Mouse (Mus musculus): ENCODE data around the gene Acad11. TPM values are rescaled to one million over a fixed set of nuclear protein-coding genes. Genes with fewer than 3 reads are reported as not detected.

The Acad11 gene
- polyA plus RNA-seq (2015; fragmentation: Illumina TruSeq; extraction: RNeasy Lipid Tissue Mini Kit (QIAGEN cat#74804); ENCODE audit: low read depth, low replicate concordance): 19.3 TPM

DNA sequence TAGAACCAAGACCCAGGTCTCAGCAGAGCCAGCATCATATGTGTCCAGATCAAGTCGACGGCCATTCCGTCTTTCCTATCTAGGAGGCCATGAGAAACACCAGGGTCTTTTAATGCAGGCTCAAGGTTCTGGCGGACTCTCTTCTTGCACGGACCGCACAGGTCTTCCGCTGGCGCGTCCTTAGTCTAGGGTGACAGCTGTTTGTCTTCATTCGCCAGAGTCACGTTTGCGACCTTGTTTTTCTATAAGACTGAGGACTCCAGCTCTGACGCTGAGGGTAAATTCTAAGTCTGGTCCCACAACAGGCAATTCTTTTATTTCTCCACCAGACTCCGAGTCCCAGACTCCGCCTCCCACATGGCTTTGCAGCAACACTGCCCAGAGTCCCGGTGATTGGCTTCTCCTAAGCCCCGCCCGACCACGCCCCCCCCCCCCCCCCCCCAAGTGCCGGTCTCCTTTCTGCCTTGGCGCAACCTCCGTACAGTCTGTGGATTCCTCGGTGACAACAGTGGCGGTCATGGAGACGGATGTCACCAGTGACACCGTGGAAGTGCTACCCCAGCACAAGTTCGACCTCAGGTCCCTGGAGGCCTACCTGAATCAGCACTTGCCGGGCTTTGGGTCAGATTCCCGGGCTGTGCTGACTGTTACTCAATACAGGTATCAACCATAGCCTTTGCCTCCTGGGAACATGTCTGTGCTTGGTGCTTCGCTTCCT lies at the start of gene Acad11:
TSS of gene Acad11 (plus strand) at position 134 of the 718 bp plus-strand sequence.

DNA sequence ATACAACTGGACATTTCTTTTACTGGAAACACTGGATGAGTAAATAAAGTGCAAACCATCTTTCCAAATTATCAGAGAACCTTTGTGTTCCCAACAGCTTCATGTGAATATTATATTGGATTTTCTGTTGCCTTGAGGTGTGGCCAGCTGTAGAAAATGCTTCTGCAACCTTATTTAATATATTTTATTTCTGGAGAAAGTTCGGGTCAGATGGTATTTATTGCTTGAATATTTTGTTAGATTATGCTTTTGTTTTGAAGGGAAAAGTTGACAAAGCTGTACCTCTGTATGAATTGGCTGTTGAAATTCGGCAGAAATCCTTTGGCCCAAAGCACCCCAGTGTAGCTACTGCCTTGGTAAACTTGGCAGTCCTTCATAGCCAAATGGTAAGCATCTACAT lies 22.8 kb upstream of the Acad11 start, which contains the start of gene Gm28305:
TSS of gene Gm28305 (plus strand) at position 301 of the 400 bp plus-strand sequence.

DNA sequence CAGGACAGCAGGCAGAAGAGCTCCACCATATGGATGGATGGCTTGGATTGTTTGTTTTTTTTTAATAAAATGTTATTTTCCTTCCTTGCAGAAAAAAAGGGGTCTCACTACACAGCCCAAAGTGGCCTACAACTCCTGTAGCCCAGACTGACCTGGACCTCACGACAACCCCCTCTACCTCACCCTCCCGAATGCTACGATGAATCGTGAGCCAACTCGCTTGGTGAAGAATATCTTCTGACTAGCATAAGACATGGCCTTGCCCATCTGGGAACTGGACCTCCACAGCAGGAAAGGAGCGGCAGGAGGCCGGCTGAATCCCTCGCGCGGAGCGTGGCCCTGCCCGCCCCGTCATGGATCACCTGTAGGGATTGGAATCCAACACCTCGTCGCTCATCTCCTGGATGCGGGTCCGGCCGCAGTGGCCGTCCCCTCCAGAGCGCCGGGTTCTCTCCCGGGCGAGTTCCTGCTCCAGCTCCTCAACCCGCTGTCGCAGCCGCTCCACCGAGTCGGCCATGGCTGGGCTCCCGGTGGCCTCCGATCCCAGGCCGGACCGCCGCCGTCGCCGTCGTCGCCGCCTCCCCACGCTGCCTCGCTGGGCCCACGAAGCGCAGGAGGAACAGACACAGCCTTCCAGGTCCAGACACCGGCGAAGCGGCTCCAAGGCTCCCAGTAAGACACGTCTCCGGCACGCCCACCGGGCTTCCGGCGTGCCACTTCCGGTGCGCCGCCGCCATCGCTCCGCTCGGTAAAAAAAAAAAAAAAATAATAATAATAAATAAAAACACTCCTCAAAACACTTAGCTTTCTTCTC lies 540 bp upstream of the Acad11 start, which contains the start of gene Uba5:
TSS of gene Uba5 (minus strand) at position 705 of the 814 bp plus-strand sequence.

DNA sequence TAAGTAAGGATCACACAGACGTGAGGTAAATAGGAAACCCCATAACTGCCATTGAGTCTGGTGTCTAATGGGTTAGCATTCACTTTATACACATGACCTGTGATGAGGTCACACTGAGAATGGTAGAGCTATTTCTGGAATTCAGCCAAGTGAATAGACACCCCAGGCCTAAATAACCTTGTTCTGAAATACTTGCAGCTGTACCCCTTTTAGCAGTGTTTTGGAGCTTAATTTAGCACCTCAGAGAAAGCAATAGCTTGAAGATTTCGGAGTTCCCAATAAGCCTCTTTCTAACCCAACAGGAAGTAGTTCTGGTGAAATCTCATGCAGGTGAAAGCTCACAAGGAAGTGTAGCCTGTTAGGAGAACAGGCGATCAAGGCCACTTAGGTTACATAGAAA lies 63.7 kb downstream of the Acad11 start, which contains the start of gene Ackr4:
TSS of gene Ackr4 (minus strand) at position 101 of the 400 bp plus-strand sequence.

Other genes starting within 250 kb of the Acad11 start
- gene Nphp3, start 60.8 kb upstream of the Acad11 start, polyA plus RNA-seq (2015; fragmentation: Illumina TruSeq; extraction: RNeasy Lipid Tissue Mini Kit (QIAGEN cat#74804); ENCODE audit: low read depth, low replicate concordance): 4.0 TPM
- not detected for gene Gm28305, start 22.7 kb upstream of the Acad11 start, polyA plus RNA-seq (2015; fragmentation: Illumina TruSeq; extraction: RNeasy Lipid Tissue Mini Kit (QIAGEN cat#74804); ENCODE audit: low read depth, low replicate concordance)
- 52.3 TPM for gene Uba5, start 243 bp upstream of the Acad11 start, polyA plus RNA-seq (2015; fragmentation: Illumina TruSeq; extraction: RNeasy Lipid Tissue Mini Kit (QIAGEN cat#74804); ENCODE audit: low read depth, low replicate concordance)
- 0.46 TPM for gene Ackr4, start 63.6 kb downstream of the Acad11 start, polyA plus RNA-seq (2015; fragmentation: Illumina TruSeq; extraction: RNeasy Lipid Tissue Mini Kit (QIAGEN cat#74804); ENCODE audit: low read depth, low replicate concordance)
- gene Dnajc13, start 199.6 kb downstream of the Acad11 start, polyA plus RNA-seq (2015; fragmentation: Illumina TruSeq; extraction: RNeasy Lipid Tissue Mini Kit (QIAGEN cat#74804); ENCODE audit: low read depth, low replicate concordance): 38.2 TPM

Measured in brain, adult 10 weeks (tissue).